Mouse (Mus musculus): ENCODE measurements around the gene Flnb. TPM values are rescaled to one million over a fixed set of nuclear protein-coding genes. Genes with fewer than 3 reads are reported as not detected.

Flnb gene
- 5.4 and 6.7 TPM in 2 replicates for polyA plus RNA-seq (2015; fragmentation: Nextera tagmentation; extraction: Ambion mirVana)

DNA sequence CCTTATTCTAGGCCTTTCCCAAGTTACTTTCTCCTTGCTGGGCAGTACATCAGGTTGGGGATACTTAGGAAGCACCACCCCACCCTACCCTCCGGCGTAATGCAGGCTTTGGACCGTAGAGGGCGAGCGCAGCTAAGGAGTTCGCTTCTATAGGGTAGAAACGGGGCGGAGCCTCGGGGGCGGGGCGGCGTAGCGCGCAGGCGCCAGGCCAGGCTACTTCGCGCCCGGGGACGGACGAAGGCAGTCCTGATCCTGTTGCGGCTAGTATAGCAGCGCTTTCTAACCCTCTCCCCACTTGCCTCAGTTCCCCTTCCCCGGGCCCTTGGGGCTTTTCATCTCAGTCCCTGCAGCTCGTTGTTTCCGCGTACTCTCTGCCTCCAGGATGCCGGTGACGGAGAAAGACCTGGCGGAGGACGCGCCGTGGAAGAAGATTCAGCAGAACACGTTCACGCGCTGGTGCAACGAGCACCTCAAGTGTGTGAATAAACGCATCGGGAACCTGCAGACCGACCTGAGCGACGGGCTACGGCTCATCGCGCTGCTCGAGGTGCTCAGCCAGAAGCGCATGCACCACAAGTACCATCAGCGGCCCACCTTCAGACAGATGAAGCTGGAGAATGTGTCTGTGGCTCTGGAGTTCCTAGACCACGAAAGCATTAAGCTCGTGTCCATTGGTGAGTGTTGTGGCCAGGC, at the start of gene Flnb:
Gene Flnb (plus strand): TSS at position 188 of the 693 bp plus-strand sequence.
- WGBS: under 1% methylated on average over 49 of the region's 49 CpGs
- peak; percentile 95 for DNase-seq (ENCODE audit: low spot score)
- Histone ChIP-seq H3K27ac (ENCODE audit: low read length) (peak within 1 kb of the TSS; percentile 54; the same call in 1 of the 2 replicates), H3K9ac (replicated peaks; ENCODE audit: low read depth) (peak within 1 kb of the TSS; percentile 47), H3K36me3 (ENCODE audit: insufficient read depth, low read length) (no peaks in the 10 kb centered on the region), H3K9me3 (ENCODE audit: low read length) (no peaks in the 10 kb centered on the region), H3K4me1 (ENCODE audit: insufficient read depth, low read depth, low read length) (peaks cover 6% of the 10 kb centered on the region; the same call in 1 of the 2 replicates), H3K4me3 (ENCODE audit: low read depth, low read length) (peak within 1 kb of the TSS; percentile 59), H3K27me3 (replicated peaks; ENCODE audit: insufficient read depth, low read length) (no peaks in the 10 kb centered on the region), H3K4me2 (replicated peaks; ENCODE audit: low read depth, low read length) (peak within 1 kb of the TSS; percentile 95)
- ATAC-seq: peak; percentile 97
- TF ChIP-seq CTCF (IDR thresholded peaks at IDR 0.05) (peak; percentile 99), EP300 (IDR thresholded peaks at IDR 0.05) (no peak)

DNA sequence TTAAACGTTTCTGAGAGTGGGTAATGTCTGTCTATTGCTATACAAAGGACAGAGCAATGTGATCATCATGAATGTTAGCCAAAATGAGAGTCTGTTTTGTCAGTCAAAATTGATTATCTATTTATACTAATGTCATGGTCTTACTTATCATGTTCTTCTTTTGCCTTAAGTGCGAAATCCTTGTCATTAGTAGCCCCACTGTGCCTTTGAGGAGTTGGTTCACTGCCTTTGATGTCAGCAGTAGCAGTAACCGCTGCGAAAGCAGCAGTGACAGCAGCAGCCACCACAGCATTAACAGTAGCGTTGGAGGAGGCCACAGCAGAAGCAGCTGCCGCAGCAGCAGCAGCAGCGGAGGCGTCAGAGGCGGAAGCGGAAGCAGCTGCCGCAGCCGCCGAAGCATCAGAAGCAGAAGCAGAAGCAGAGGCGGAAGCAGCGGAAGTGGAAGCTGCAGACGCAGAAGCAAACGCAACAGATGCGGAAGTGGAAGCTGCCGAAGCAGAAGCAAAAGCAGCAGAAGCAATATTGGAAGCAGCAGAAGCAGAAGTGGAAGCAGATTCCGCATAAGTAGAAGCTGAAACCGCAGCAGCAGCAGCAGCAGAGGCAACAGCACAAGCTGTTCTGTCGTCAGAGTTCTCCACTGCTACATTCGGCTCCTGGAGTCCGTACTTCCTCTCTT, 43.9 kb upstream of the Flnb start:
- H3K9ac ChIP-seq (replicated peaks; ENCODE audit: low read depth): no peak overlapping the region; the same call in 1 of the 2 replicates
- no peaks in the 10 kb centered on the region for H3K4me1 ChIP-seq (ENCODE audit: insufficient read depth, low read depth, low read length)
- DNase-seq (ENCODE audit: low spot score) (peak; percentile 87), ATAC-seq (peak; percentile 87)
- H3K4me2 ChIP-seq (replicated peaks; ENCODE audit: low read depth, low read length): peak overlapping the region; percentile 48
- H3K4me3 ChIP-seq (ENCODE audit: low read depth, low read length): peak overlapping the region; percentile 45
- peak overlapping the region; percentile 33; the same call in 1 of the 2 replicates for H3K27ac ChIP-seq (ENCODE audit: low read length)
- TF ChIP-seq CTCF (IDR thresholded peaks at IDR 0.05) (no peak), EP300 (IDR thresholded peaks at IDR 0.05) (no peak)
- H3K27me3 ChIP-seq (replicated peaks; ENCODE audit: insufficient read depth, low read length): no peaks in the 10 kb centered on the region
- H3K9me3 ChIP-seq (ENCODE audit: low read length): no peaks in the 10 kb centered on the region
- 26% methylated on average over 24 of the region's 24 CpGs for WGBS
- no peaks in the 10 kb centered on the region for H3K36me3 ChIP-seq (ENCODE audit: insufficient read depth, low read length)

DNA sequence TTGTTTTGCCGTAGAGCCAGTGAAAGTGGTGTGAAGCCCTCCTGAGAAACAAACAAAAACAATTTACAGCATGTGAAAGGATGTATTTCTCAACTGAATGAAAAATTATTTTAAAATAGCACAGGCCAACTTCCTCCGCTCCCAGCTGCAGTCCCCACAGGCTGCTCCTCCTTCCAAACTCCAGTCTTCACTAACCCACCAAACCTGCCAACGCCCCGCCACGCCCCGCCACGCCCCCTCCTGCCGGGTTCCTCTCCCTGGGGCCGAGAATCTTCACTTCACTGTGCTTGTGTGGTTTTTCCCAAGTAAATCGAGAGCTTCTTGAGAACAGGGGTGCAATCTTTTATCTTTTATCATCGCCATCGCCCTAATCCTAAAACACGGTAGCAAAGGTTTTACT, 31.7 kb upstream of the Flnb start:
- Histone ChIP-seq H3K4me1 (ENCODE audit: insufficient read depth, low read depth, low read length) (no peaks in the 10 kb centered on the region), H3K36me3 (ENCODE audit: insufficient read depth, low read length) (no peaks in the 10 kb centered on the region), H3K4me3 (ENCODE audit: low read depth, low read length) (no peak overlapping the region), H3K27me3 (replicated peaks; ENCODE audit: insufficient read depth, low read length) (no peaks in the 10 kb centered on the region), H3K9me3 (ENCODE audit: low read length) (no peaks in the 10 kb centered on the region), H3K27ac (ENCODE audit: low read length) (no peak overlapping the region), H3K9ac (replicated peaks; ENCODE audit: low read depth) (no peak overlapping the region), H3K4me2 (replicated peaks; ENCODE audit: low read depth, low read length) (no peak overlapping the region)
- TF ChIP-seq EP300 (IDR thresholded peaks at IDR 0.05) (no peak), CTCF (IDR thresholded peaks at IDR 0.05) (no peak)
- no peak for ATAC-seq
- 33% methylated on average over 13 of the region's 13 CpGs for WGBS
- no peak for DNase-seq (ENCODE audit: low spot score)

DNA sequence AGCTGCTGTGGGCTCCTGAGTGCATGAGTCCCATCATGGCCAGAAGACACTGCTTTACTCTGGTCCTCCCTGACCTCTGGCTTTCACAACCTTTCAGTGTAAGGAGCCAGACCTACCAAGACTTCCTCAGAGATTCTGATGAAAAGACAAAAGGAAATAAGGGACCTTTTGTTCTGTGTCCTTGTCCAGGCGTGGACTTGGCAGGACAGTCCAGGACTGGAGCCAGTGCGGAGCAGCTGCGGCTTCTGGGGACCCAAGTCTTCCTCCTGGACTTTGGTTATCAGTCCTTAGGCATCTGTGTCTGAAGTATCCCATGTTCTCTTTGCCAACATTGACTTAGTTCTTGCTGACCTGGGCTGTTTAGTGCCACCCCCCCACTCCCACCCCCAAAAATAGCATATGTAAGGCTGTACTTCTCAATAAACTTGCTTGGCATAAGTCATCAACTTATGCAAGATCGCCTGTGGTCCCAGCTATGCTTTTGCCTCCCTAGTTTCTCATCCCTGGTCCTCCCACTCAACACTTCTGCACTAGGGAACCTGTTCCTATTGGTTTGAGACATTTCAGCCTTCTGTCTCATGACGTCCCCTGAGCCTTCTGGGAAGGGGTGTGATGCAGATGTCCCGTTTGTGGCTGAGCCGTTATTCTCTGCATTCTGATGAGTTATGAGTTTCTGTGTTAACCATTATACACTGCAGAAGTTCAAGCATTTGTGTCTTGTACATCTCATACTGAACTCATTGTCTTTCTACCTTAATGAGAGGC, 28.3 kb upstream of the Flnb start:
- H3K4me2 ChIP-seq (replicated peaks; ENCODE audit: low read depth, low read length): no peak overlapping the region
- no peak overlapping the region for H3K9ac ChIP-seq (replicated peaks; ENCODE audit: low read depth)
- H3K4me1 ChIP-seq (ENCODE audit: insufficient read depth, low read depth, low read length): no peaks in the 10 kb centered on the region
- no peak for TF ChIP-seq CTCF (IDR thresholded peaks at IDR 0.05)
- no peak for TF ChIP-seq EP300 (IDR thresholded peaks at IDR 0.05)
- WGBS: 72% methylated on average over 7 of the region's 7 CpGs
- H3K9me3 ChIP-seq (ENCODE audit: low read length): no peaks in the 10 kb centered on the region
- no peak for ATAC-seq
- H3K27me3 ChIP-seq (replicated peaks; ENCODE audit: insufficient read depth, low read length): no peaks in the 10 kb centered on the region
- no peak overlapping the region for H3K27ac ChIP-seq (ENCODE audit: low read length)
- H3K36me3 ChIP-seq (ENCODE audit: insufficient read depth, low read length): no peaks in the 10 kb centered on the region
- no peak for DNase-seq (ENCODE audit: low spot score)
- no peak overlapping the region for H3K4me3 ChIP-seq (ENCODE audit: low read depth, low read length)

DNA sequence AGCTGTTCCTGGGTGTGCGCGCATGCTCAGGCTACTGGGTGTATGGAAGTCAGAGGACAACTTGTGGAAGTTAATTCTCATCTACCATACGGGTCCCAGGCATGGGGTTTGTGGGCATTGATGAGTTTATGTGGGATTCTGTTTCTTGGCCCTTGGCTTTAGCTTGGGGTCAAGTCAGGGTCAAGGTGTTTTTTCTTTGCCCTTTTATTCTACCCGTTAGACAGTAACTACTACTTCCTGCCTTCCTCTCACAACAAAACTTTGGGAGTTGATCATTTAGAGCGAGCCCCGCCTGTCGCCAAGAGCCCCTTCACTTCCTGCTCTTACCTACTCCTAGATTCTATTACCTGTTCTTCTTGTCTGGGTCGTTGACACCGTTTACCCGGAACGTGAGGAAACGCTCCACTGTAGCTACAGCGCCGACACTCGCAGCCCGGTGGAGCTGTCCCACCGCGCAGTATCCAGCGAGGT, 26.7 kb upstream of the Flnb start:
- no peak for ATAC-seq
- no peak for DNase-seq (ENCODE audit: low spot score)
- H3K9ac ChIP-seq (replicated peaks; ENCODE audit: low read depth): no peak overlapping the region
- H3K27me3 ChIP-seq (replicated peaks; ENCODE audit: insufficient read depth, low read length): no peaks in the 10 kb centered on the region
- H3K27ac ChIP-seq (ENCODE audit: low read length): no peak overlapping the region
- no peaks in the 10 kb centered on the region for H3K9me3 ChIP-seq (ENCODE audit: low read length)
- H3K4me3 ChIP-seq (ENCODE audit: low read depth, low read length): peak overlapping the region; percentile 27
- TF ChIP-seq EP300 (IDR thresholded peaks at IDR 0.05) (no peak), CTCF (IDR thresholded peaks at IDR 0.05) (no peak)
- 12% methylated on average over 19 of the region's 19 CpGs for WGBS
- no peaks in the 10 kb centered on the region for H3K4me1 ChIP-seq (ENCODE audit: insufficient read depth, low read depth, low read length)
- H3K36me3 ChIP-seq (ENCODE audit: insufficient read depth, low read length): no peaks in the 10 kb centered on the region
- H3K4me2 ChIP-seq (replicated peaks; ENCODE audit: low read depth, low read length): peak overlapping the region; percentile 48

Measured in lung, postnatal 0 days (tissue).